Mouse (Mus musculus) CH12.LX (cell line): ENCODE data around the gene Enpp1.

ENCODE experiments used
- CTCF ChIP-seq, 2 experiments: IDR thresholded peaks in 1 of 2; conservative IDR thresholded peaks in 1 of 2; 2 replicates each; pipeline ENCODE4 v1.5.1; 2011 to 2012; ENCODE audit warnings: low read depth in 2 of 2, low read length in 2 of 2, improper control_type of control experiment in 1 of 2, inconsistent platforms in 1 of 2, mild to moderate bottlenecking in 1 of 2, moderate library complexity in 1 of 2
- EP300 ChIP-seq: IDR thresholded peaks from 2 replicates; pipeline ENCODE4 v1.6.1; 2011; ENCODE audit warnings: low read length, improper control_type of control experiment
- JUND ChIP-seq: conservative IDR thresholded peaks from 2 replicates; pipeline ENCODE4 v1.6.1; 2011; ENCODE audit warnings: low read depth, low read length, improper control_type of control experiment
- RAD21 ChIP-seq: IDR thresholded peaks from 2 replicates; pipeline ENCODE4 v1.6.1; 2011; ENCODE audit warnings: low read depth, mild to moderate bottlenecking, low read length, improper control_type of control experiment, moderate library complexity
- TCF12 ChIP-seq: IDR thresholded peaks from 2 replicates; pipeline ENCODE4 v1.6.1; 2014; ENCODE audit warnings: low read depth, mild to moderate bottlenecking, inconsistent platforms, low read length, improper control_type of control experiment
- ZC3H11A ChIP-seq: IDR thresholded peaks from 2 replicates; pipeline ENCODE4 v1.6.1; 2012; ENCODE audit warnings: low read depth, mild to moderate bottlenecking, inconsistent platforms, low read length, improper control_type of control experiment
- ZMIZ1 ChIP-seq: IDR thresholded peaks from 2 replicates; pipeline ENCODE4 v1.6.1; 2012; ENCODE audit warnings: low read depth, mild to moderate bottlenecking, inconsistent platforms, low read length, improper control_type of control experiment

GRCm38 (mm10) chr10:24754251-24754835 is 42.4 kb upstream of the Enpp1 start:
- TF ChIP-seq EP300: no peak
- no peak for TF ChIP-seq ZC3H11A
- no peak for TF ChIP-seq ZMIZ1
- no peak for TF ChIP-seq TCF12
- no peak for TF ChIP-seq CTCF (conservative IDR thresholded peaks at IDR 0.05 in 1 of 2, IDR thresholded peaks at IDR 0.05 in 1 of 2; ENCODE audit: low read depth in 2 of 2, low read length in 2 of 2)
- no peak for TF ChIP-seq JUND
- TF ChIP-seq RAD21: no peak
